Mouse (Mus musculus): Measurements from ENCODE around the gene Kctd19. TPM values are rescaled to one million over a fixed set of nuclear protein-coding genes. Genes with fewer than 3 reads are reported as not detected.

Kctd19 gene
- total RNA-seq, 1 experiment = 0.18 TPM

GRCm38 (mm10) chr8:105433021-105433420, 19.7 kb upstream of the Kctd19 start:
- TF ChIP-seq MAFK (IDR thresholded peaks at IDR 0.05; ENCODE audit: insufficient read depth, low read depth, low read length) = no peak
- no peak for TF ChIP-seq ZNF384 (IDR thresholded peaks at IDR 0.05; ENCODE audit: low read depth, low read length)
- no peak for TF ChIP-seq HCFC1 (IDR thresholded peaks at IDR 0.05; ENCODE audit: borderline replicate concordance, insufficient read depth, low read length)
- no peak for TF ChIP-seq CHD2 (IDR thresholded peaks at IDR 0.05; ENCODE audit: low read depth, low read length)
- TF ChIP-seq ZC3H11A (IDR thresholded peaks at IDR 0.05; ENCODE audit: borderline replicate concordance, low read depth, low read length) = no peak
- Histone ChIP-seq H3K4me1 (ENCODE audit: control insufficient read depth in 2 of 2, insufficient read depth in 2 of 2, low read length in 2 of 2, poor library complexity in 1 of 2) (peaks cover 3 to 9% of the 10 kb centered on the region in 2 experiments; a peak in 3 of 4 replicates), H3K9me3 (ENCODE audit: control insufficient read depth, insufficient read depth, low read depth, low read length) (no peaks in the 10 kb centered on the region), H3K9ac (ENCODE audit: insufficient read depth, low read depth, low read length, poor library complexity, severe bottlenecking) (no peak overlapping the region), H3K36me3 (ENCODE audit: control insufficient read depth, insufficient read depth, low read length, poor library complexity, severe bottlenecking) (no peaks in the 10 kb centered on the region), H3K27ac (ENCODE audit: insufficient read depth, low read depth, low read length, poor library complexity, severe bottlenecking) (no peak overlapping the region), H3K4me3 (ENCODE audit: insufficient read depth in 1 of 2, low read depth in 1 of 2, low read length in 2 of 2, poor library complexity in 1 of 2, severe bottlenecking in 1 of 2) (no peak overlapping the region)
- in situ Hi-C loops (cut with MboI; ENCODE audit: low sequenced_read_pairs in 2 of 2, unreplicated experiment in 2 of 2) = no loop called here
- DNase-seq (ENCODE audit: low read depth, low spot score) = no peak

- in situ Hi-C loops (cut with MboI; ENCODE audit: low sequenced_read_pairs in 2 of 2, unreplicated experiment in 2 of 2) = no loop called here
Observed at GRCm38 (mm10) chr8:105431743-105432515, 18.6 kb upstream of the Kctd19 start.

GRCm38 (mm10) chr8:105426878-105427277, 13.6 kb upstream of the Kctd19 start:
- Histone ChIP-seq H3K9ac (ENCODE audit: insufficient read depth, low read depth, low read length, poor library complexity, severe bottlenecking) (no peak overlapping the region), H3K27ac (ENCODE audit: insufficient read depth, low read depth, low read length, poor library complexity, severe bottlenecking) (no peak overlapping the region), H3K9me3 (ENCODE audit: control insufficient read depth, insufficient read depth, low read depth, low read length) (no peaks in the 10 kb centered on the region), H3K36me3 (ENCODE audit: control insufficient read depth, insufficient read depth, low read length, poor library complexity, severe bottlenecking) (no peaks in the 10 kb centered on the region), H3K4me3 (ENCODE audit: insufficient read depth in 1 of 2, low read depth in 1 of 2, low read length in 2 of 2, poor library complexity in 1 of 2, severe bottlenecking in 1 of 2) (no peak overlapping the region), H3K4me1 (ENCODE audit: control insufficient read depth in 2 of 2, insufficient read depth in 2 of 2, low read length in 2 of 2, poor library complexity in 1 of 2) (peaks cover 0 to 3% of the 10 kb centered on the region in 2 experiments; a peak in 2 of 4 replicates)
- TF ChIP-seq CHD2 (IDR thresholded peaks at IDR 0.05; ENCODE audit: low read depth, low read length) (no peak), HCFC1 (IDR thresholded peaks at IDR 0.05; ENCODE audit: borderline replicate concordance, insufficient read depth, low read length) (no peak), MAFK (IDR thresholded peaks at IDR 0.05; ENCODE audit: insufficient read depth, low read depth, low read length) (no peak), ZC3H11A (IDR thresholded peaks at IDR 0.05; ENCODE audit: borderline replicate concordance, low read depth, low read length) (no peak), ZNF384 (IDR thresholded peaks at IDR 0.05; ENCODE audit: low read depth, low read length) (no peak)
- DNase-seq (ENCODE audit: low read depth, low spot score) = no peak
- in situ Hi-C loops (cut with MboI; ENCODE audit: low sequenced_read_pairs in 2 of 2, unreplicated experiment in 2 of 2) = no loop called here

More at GRCm38 (mm10) chr8:105431743-105432515, 18.6 kb upstream of the Kctd19 start:
- peaks cover 3 to 9% of the 10 kb centered on the region in 2 experiments; a peak in 3 of 4 replicates for H3K4me1 ChIP-seq (ENCODE audit: control insufficient read depth in 2 of 2, insufficient read depth in 2 of 2, low read length in 2 of 2, poor library complexity in 1 of 2)
- TF ChIP-seq CHD2 (IDR thresholded peaks at IDR 0.05; ENCODE audit: low read depth, low read length) = no peak
- TF ChIP-seq ZNF384 (IDR thresholded peaks at IDR 0.05; ENCODE audit: low read depth, low read length) = no peak
- TF ChIP-seq ZC3H11A (IDR thresholded peaks at IDR 0.05; ENCODE audit: borderline replicate concordance, low read depth, low read length) = no peak
- no peak for TF ChIP-seq MAFK (IDR thresholded peaks at IDR 0.05; ENCODE audit: insufficient read depth, low read depth, low read length)
- no peak for TF ChIP-seq HCFC1 (IDR thresholded peaks at IDR 0.05; ENCODE audit: borderline replicate concordance, insufficient read depth, low read length)
- no peak overlapping the region for H3K9ac ChIP-seq (ENCODE audit: insufficient read depth, low read depth, low read length, poor library complexity, severe bottlenecking)
- H3K9me3 ChIP-seq (ENCODE audit: control insufficient read depth, insufficient read depth, low read depth, low read length) = no peaks in the 10 kb centered on the region
- no peak overlapping the region for H3K27ac ChIP-seq (ENCODE audit: insufficient read depth, low read depth, low read length, poor library complexity, severe bottlenecking)
- DNase-seq (ENCODE audit: low read depth, low spot score) = no peak
- no peak overlapping the region for H3K4me3 ChIP-seq (ENCODE audit: insufficient read depth in 1 of 2, low read depth in 1 of 2, low read length in 2 of 2, poor library complexity in 1 of 2, severe bottlenecking in 1 of 2)
- no peaks in the 10 kb centered on the region for H3K36me3 ChIP-seq (ENCODE audit: control insufficient read depth, insufficient read depth, low read length, poor library complexity, severe bottlenecking)

- in situ Hi-C loops (cut with MboI; ENCODE audit: low sequenced_read_pairs in 2 of 2, unreplicated experiment in 2 of 2) = no loop called here
- Histone ChIP-seq H3K36me3 (ENCODE audit: control insufficient read depth, insufficient read depth, low read length, poor library complexity, severe bottlenecking) (no peaks in the 10 kb centered on the region), H3K4me1 (ENCODE audit: control insufficient read depth in 2 of 2, insufficient read depth in 2 of 2, low read length in 2 of 2, poor library complexity in 1 of 2) (no peaks in the 10 kb centered on the region), H3K4me3 (ENCODE audit: insufficient read depth in 1 of 2, low read depth in 1 of 2, low read length in 2 of 2, poor library complexity in 1 of 2, severe bottlenecking in 1 of 2) (no peak overlapping the region), H3K27ac (ENCODE audit: insufficient read depth, low read depth, low read length, poor library complexity, severe bottlenecking) (no peak overlapping the region), H3K9ac (ENCODE audit: insufficient read depth, low read depth, low read length, poor library complexity, severe bottlenecking) (no peak overlapping the region), H3K9me3 (ENCODE audit: control insufficient read depth, insufficient read depth, low read depth, low read length) (no peaks in the 10 kb centered on the region)
- DNase-seq (ENCODE audit: low read depth, low spot score) = no peak
- TF ChIP-seq ZC3H11A (IDR thresholded peaks at IDR 0.05; ENCODE audit: borderline replicate concordance, low read depth, low read length) (no peak), HCFC1 (IDR thresholded peaks at IDR 0.05; ENCODE audit: borderline replicate concordance, insufficient read depth, low read length) (no peak), MAFK (IDR thresholded peaks at IDR 0.05; ENCODE audit: insufficient read depth, low read depth, low read length) (no peak), CHD2 (IDR thresholded peaks at IDR 0.05; ENCODE audit: low read depth, low read length) (no peak), ZNF384 (IDR thresholded peaks at IDR 0.05; ENCODE audit: low read depth, low read length) (no peak)
Observed at GRCm38 (mm10) chr8:105422006-105422405, 8.7 kb upstream of the Kctd19 start.

All from ES-E14 (cell line).